Mouse (Mus musculus) liver, postnatal 0 days (tissue): Measurements from ENCODE around the gene Knstrn. TPM values are rescaled to one million over a fixed set of nuclear protein-coding genes. Genes with fewer than 3 reads are reported as not detected.

Source experiments
- ATAC-seq: fragments of 200-750 bp; cut with Nextera tagmentation; 2 replicates; pipeline ENCODE4 v1.8.0; 2017; ENCODE audit warnings: mild to moderate bottlenecking, moderate library complexity
- DNase-seq: peaks from one replicate; pipeline ENCODE4 v3.0.0-alpha.2; 2016
- H3K27ac ChIP-seq: fragments of 300-500 bp; sonication (generic); 2 replicates; pipeline ENCODE4 v1.5.1; 2014; ENCODE audit warnings: antibody characterized with exemption, moderate library complexity, mild to moderate bottlenecking, low read depth
- H3K27me3 ChIP-seq: fragments of 300-500 bp; sonication (generic); 2 replicates; pipeline ENCODE4 v1.6.1; 2014; ENCODE audit warnings: low read length, control low read depth, mixed read lengths; ENCODE audit not compliant: insufficient read depth
- H3K36me3 ChIP-seq: fragments of 300-500 bp; sonication (generic); replicated peaks from 2 replicates; pipeline ENCODE4 v1.6.1; 2014; ENCODE audit warnings: mild to moderate bottlenecking, control low read depth, low read length, moderate library complexity, mixed read lengths; ENCODE audit not compliant: insufficient read depth
- H3K4me1 ChIP-seq: fragments of 300-500 bp; sonication (generic); 2 replicates; pipeline ENCODE4 v1.6.1; 2014; ENCODE audit warnings: antibody characterized with exemption, mild to moderate bottlenecking, control low read depth; ENCODE audit not compliant: insufficient read depth
- H3K4me2 ChIP-seq: fragments of 300-500 bp; sonication (generic); 2 replicates; pipeline ENCODE4 v1.6.1; 2014; ENCODE audit warnings: low read depth, mild to moderate bottlenecking, low read length, moderate library complexity, mixed read lengths
- H3K4me3 ChIP-seq: fragments of 300-500 bp; sonication (generic); 2 replicates; pipeline ENCODE4 v1.5.1; 2014; ENCODE audit warnings: low read depth, low read length
- H3K9ac ChIP-seq: fragments of 300-500 bp; sonication (generic); replicated peaks from 2 replicates; pipeline ENCODE4 v1.6.1; 2014; ENCODE audit warnings: mild to moderate bottlenecking, moderate library complexity
- H3K9me3 ChIP-seq: fragments of 300-500 bp; sonication (generic); 2 replicates; pipeline ENCODE4 v1.6.1; 2016; ENCODE audit warnings: mild to moderate bottlenecking, control low read depth, low read length, mixed read lengths
- CTCF ChIP-seq: sonication (generic); IDR thresholded peaks from 2 replicates; pipeline ENCODE4 v1.5.1; 2016; ENCODE audit warnings: antibody characterized with exemption, low read depth
- EP300 ChIP-seq: IDR thresholded peaks from 2 replicates; pipeline ENCODE4 v1.6.1; 2016; ENCODE audit warnings: antibody characterized with exemption, low read depth, mild to moderate bottlenecking
- WGBS: fragments of 180-500 bp; shearing (Covaris S2); extraction: QIAGEN DNeasy Blood & Tissue Kit; methylation state at CpG from one replicate; pipeline ENCODE4 v1.1.7; 2014; ENCODE audit not compliant: insufficient replicate concordance; 5-methylcytosine and 5-hydroxymethylcytosine counted together
- polyA plus RNA-seq: library from polyadenylated mRNA; unstranded; fragments of >200 nt; fragmentation: Nextera tagmentation; extraction: Ambion mirVana; gene quantifications from 2 replicates; pipeline ENCODE4 v1.2.1, GENCODE M21; 2015

The Knstrn gene
- polyA plus RNA-seq, 1 experiment from 2014 or later, result 31.4 TPM

- Histone ChIP-seq H3K36me3 (no peaks in the 10 kb centered on the region), H3K27ac (no peak overlapping the region), H3K4me1 (peaks cover 17% of the 10 kb centered on the region), H3K9me3 (no peaks in the 10 kb centered on the region), H3K9ac (no peak overlapping the region), H3K4me3 (no peak overlapping the region), H3K4me2 (no peak overlapping the region), H3K27me3 (peaks cover 22% of the 10 kb centered on the region)
- no peak for DNase-seq
- no peak for ATAC-seq
- 84% methylated on average over 4 of the region's 4 CpGs for WGBS
- TF ChIP-seq CTCF (no peak), EP300 (no peak)
Observed at GRCm38 (mm10) chr2:118891173-118891572, 77.4 kb downstream of the Knstrn start.

- Histone ChIP-seq H3K4me1 (peaks cover 24% of the 10 kb centered on the region), H3K9me3 (no peaks in the 10 kb centered on the region), H3K27ac (no peak overlapping the region), H3K9ac (no peak overlapping the region; the same call in 1 of the 2 replicates), H3K36me3 (no peaks in the 10 kb centered on the region), H3K4me3 (peak overlapping the region; percentile 38), H3K4me2 (peak overlapping the region; percentile 71), H3K27me3 (peaks cover 67% of the 10 kb centered on the region)
- ATAC-seq (no peak), DNase-seq (peak; percentile 49)
- 2% methylated on average over 37 of the region's 38 CpGs for WGBS
- TF ChIP-seq EP300 (no peak), CTCF (no peak)
Observed at GRCm38 (mm10) chr2:118895990-118896913, 82.4 kb downstream of the Knstrn start.

DNA sequence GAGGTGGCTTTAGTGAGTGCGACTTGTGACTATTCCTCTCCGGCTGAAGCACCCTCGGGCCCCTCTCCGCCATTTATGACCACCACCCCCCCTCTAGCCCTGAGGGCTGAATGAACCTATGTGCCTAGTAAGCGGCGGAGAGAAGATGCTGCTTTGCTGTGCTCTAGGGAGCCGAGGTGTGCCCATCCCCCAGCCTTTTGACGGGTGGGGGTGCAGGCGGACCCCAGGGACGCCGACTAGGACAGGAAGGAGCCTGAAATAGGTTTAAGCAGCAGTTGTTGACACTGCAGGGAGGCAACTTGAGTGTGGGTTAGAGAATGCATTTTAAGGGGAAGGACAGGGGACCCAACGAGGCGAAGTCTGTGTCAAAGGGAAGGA is 83.1 kb downstream of the Knstrn start:
- no peak overlapping the region; the same call in 1 of the 2 replicates for H3K9ac ChIP-seq
- WGBS, result 1% methylated on average over 13 of the region's 13 CpGs
- H3K27ac ChIP-seq, result no peak overlapping the region
- peak overlapping the region; percentile 71 for H3K4me2 ChIP-seq
- H3K9me3 ChIP-seq, result no peaks in the 10 kb centered on the region
- DNase-seq, result peak; percentile 28
- no peak for ATAC-seq
- no peaks in the 10 kb centered on the region for H3K36me3 ChIP-seq
- peak overlapping the region; percentile 38 for H3K4me3 ChIP-seq
- peaks cover 24% of the 10 kb centered on the region for H3K4me1 ChIP-seq
- TF ChIP-seq EP300 (no peak), CTCF (no peak)
- H3K27me3 ChIP-seq, result peaks cover 67% of the 10 kb centered on the region

DNA sequence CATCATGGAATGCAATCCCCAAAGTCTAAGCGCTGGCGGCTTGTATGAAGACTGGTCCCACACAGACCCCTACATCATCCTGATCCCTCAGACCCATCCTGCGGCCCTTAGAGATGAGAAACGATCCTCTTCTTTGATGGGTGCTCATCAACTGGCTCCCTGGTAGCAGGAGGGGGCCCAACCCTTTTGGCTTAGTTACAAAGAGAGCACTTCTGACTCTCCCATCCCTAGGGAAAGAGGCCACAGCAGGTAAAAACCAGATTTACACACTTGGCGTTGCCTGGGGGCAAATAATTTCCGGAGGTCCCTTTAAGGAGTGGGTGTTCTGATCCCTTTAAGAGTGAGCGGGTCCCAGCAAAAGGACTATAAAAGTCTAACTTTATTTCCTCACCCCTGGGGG is 83.6 kb downstream of the Knstrn start:
- H3K27ac ChIP-seq, result no peak overlapping the region
- TF ChIP-seq CTCF (no peak), EP300 (no peak)
- peaks cover 67% of the 10 kb centered on the region for H3K27me3 ChIP-seq
- peaks cover 25% of the 10 kb centered on the region for H3K4me1 ChIP-seq
- H3K36me3 ChIP-seq, result no peaks in the 10 kb centered on the region
- no peak for ATAC-seq
- H3K9me3 ChIP-seq, result no peaks in the 10 kb centered on the region
- H3K9ac ChIP-seq, result no peak overlapping the region
- peak overlapping the region; percentile 71 for H3K4me2 ChIP-seq
- DNase-seq, result no peak
- WGBS, result 4% methylated on average over 7 of the region's 7 CpGs
- H3K4me3 ChIP-seq, result peak overlapping the region; percentile 38

DNA sequence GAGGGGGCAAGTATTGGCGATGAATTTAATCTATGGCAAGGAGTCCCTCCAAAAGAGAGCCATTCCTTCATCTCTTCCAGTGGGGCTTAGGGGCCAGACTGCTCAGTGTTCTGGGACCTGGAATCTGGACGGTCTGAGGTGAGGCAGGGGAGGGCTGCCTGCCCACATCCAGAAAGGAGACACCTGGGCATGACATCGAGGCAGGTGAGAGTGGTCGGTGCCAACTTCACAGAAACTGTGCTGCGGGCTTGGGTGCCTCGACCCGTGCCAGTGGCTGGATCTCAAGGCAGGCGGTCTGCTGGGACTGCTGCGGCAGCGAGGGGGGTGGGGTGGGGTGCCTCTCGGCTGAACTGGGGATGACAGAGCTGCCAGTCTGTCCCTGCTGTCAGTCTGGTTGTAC is 84.0 kb downstream of the Knstrn start:
- Histone ChIP-seq H3K9me3 (no peaks in the 10 kb centered on the region), H3K27ac (no peak overlapping the region), H3K36me3 (no peaks in the 10 kb centered on the region), H3K4me2 (peak overlapping the region; percentile 71; the same call in 1 of the 2 replicates), H3K4me1 (peaks cover 29% of the 10 kb centered on the region), H3K27me3 (peaks cover 67% of the 10 kb centered on the region), H3K4me3 (0 out of 2 replicates have a peak overlapping the region, but pooled peaks have one; percentile 38), H3K9ac (no peak overlapping the region)
- no peak for TF ChIP-seq CTCF
- no peak for TF ChIP-seq EP300
- DNase-seq (no peak), ATAC-seq (no peak)
- WGBS, result 2% methylated on average over 11 of the region's 11 CpGs

DNA sequence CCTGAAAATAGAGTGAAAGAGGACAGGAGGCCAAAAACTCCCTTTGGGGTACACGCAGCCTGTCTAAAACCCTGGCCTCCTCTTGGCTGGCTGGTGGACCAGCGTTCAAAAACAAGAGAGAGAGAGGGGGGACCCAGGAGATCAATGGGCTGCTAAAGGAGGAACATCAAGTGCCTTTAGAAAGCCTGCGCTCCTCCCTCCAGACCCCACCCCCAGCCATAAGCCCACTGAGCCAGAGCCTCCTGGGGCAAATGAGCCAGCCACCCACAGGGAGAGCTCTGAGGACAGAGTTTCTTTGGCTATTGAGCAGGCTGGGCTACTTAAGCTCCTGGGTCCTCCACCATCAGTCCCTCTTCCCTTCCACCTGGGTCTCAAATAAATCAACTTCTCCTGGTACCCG is 85.0 kb downstream of the Knstrn start:
- Histone ChIP-seq H3K4me2 (no peak overlapping the region), H3K27ac (no peak overlapping the region), H3K9ac (no peak overlapping the region), H3K27me3 (peaks cover 64% of the 10 kb centered on the region), H3K4me1 (peaks cover 38% of the 10 kb centered on the region), H3K36me3 (no peaks in the 10 kb centered on the region), H3K9me3 (no peaks in the 10 kb centered on the region), H3K4me3 (no peak overlapping the region)
- TF ChIP-seq EP300 (no peak), CTCF (no peak)
- no peak for ATAC-seq
- 20% methylated on average over 4 of the region's 4 CpGs for WGBS
- DNase-seq, result no peak
